Mouse (Mus musculus) bone marrow, adult 2 months (tissue): Measurements from ENCODE around the gene Zfp950. TPM values are rescaled to one million over a fixed set of nuclear protein-coding genes. Genes with fewer than 3 reads are reported as not detected.
A peak's percentile ranks its signal among the peaks of the same experiment; 100 is the strongest.
"Not testable (repeated sequence)": the region's sequence is repeated elsewhere in the genome, so short reads cannot be mapped to it uniquely, and the experiment has no call there.

Source experiments
- H3K27ac ChIP-seq: fragments of 200-500 bp; 2 replicates; pipeline ENCODE4 v1.5.1; 2012; ENCODE audit warnings: low read depth, mild to moderate bottlenecking, control low read depth, inconsistent platforms, low read length; ENCODE audit not compliant: control insufficient read depth, poor library complexity, insufficient read depth
- H3K4me1 ChIP-seq: fragments of 200-500 bp; 2 replicates; pipeline ENCODE4 v1.6.1; 2011; ENCODE audit warnings: low read length; ENCODE audit not compliant: control insufficient read depth, insufficient read depth
- H3K4me3 ChIP-seq: fragments of 200-500 bp; replicated peaks from 2 replicates; pipeline ENCODE3; 2011; ENCODE audit warnings: mild to moderate bottlenecking, low read depth, low read length, control low read depth; ENCODE audit not compliant: control insufficient read depth
- CTCF ChIP-seq: fragments of 200-500 bp; IDR thresholded peaks from 2 replicates; pipeline ENCODE4 v1.5.1; 2011; ENCODE audit warnings: low read length, control low read depth; ENCODE audit not compliant: control insufficient read depth, insufficient read depth
- POLR2A ChIP-seq: fragments of 200-500 bp; IDR thresholded peaks from 2 replicates; pipeline ENCODE4 v1.6.1; 2011; ENCODE audit warnings: low read depth, mild to moderate bottlenecking, control low read depth, low read length, borderline replicate concordance; ENCODE audit not compliant: control insufficient read depth
- WGBS: fragments of 180-500 bp; shearing (Covaris S2); methylation state at CpG from one replicate; pipeline ENCODE4 v1.1.7; 2018; 5-methylcytosine and 5-hydroxymethylcytosine counted together
- polyA plus RNA-seq: library from polyadenylated mRNA; stranded (reverse); fragments of >200 nt; gene quantifications from 2 replicates; pipeline ENCODE4 v1.2.4, GENCODE M21; 2011; ENCODE audit warnings: low replicate concordance; ENCODE audit not compliant: missing spikeins, insufficient read depth, insufficient read length

The Zfp950 gene
- 16.5 and 18.5 TPM in 2 replicates for polyA plus RNA-seq

DNA sequence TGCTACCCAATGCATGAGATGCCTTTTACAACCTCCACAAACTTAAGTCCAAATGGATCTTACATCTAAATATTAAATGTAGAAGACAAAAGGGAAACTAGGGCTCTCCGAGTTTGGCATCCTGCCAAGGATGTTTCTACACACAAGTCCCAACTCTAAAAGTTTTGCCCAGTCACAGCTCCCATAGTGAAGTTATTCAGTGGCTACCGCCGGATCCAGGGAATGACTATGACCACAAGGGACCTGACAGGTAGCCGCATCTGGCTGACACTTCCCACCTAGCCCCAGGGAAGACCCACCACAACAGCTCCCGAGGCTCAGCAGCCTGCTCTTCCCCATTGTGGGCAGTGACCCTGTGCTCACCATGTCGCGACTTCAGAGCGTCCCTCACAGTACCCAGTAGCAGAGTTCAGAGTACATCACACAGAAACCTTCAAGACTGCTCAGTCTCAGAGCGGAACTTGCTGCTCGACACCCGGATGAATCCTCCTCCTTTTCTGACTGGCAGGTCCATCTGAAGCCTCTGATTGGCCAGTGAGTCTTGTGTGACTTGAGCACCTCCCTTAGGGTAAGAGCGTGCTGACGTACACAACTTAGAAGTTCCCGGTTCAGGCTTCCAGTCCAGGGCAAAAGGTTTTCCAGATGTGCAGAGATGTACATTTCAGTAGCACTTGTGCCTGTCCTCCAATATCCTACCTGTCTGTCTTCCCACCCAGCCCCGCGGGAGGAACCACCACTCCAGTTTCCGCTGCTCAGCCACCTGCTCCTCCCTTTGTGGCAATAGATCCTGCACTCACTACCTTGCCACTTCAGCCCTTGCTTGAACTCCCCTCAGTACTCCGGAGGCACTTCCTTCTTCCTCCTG is at the start of gene Zfp950:
Zfp950 (minus strand) TSS at position 499 of the 865 bp plus-strand sequence.
- Histone ChIP-seq H3K4me3 (peak within 1 kb of the TSS; percentile 86), H3K27ac (peak within 1 kb of the TSS; percentile 14), H3K4me1 (no peaks in the 10 kb centered on the region)
- WGBS = under 1% methylated on average over 18 of the region's 18 CpGs
- TF ChIP-seq POLR2A = no peak; the same call in 1 of the 2 replicates
- no peak for TF ChIP-seq CTCF

DNA sequence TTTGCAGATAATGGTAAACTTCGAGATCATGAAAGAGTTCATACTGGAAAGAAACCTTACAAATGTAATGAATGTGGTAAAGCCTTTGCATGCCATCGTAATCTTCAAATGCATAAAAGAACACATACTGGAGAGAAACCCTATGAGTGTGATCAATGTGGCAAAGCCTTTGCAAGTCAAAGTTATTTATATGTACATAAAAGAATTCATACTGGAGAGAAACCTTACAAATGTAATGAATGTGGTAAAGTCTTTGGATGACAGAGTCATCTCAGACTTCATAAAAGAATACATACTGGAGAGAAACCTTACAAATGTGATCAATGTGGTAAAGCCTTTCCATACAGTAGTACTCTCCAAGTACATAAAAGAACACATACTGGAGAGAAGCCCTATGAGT is 43.0 kb upstream of the Zfp950 start, which contains the start of gene Gm6020:
Gm6020 (plus strand) TSS at position 301 of the 400 bp plus-strand sequence.
- not testable (repeated sequence) for H3K4me3 ChIP-seq, H3K27ac ChIP-seq, H3K4me1 ChIP-seq
- WGBS = 80% methylated on average over 2 of the region's 2 CpGs

DNA sequence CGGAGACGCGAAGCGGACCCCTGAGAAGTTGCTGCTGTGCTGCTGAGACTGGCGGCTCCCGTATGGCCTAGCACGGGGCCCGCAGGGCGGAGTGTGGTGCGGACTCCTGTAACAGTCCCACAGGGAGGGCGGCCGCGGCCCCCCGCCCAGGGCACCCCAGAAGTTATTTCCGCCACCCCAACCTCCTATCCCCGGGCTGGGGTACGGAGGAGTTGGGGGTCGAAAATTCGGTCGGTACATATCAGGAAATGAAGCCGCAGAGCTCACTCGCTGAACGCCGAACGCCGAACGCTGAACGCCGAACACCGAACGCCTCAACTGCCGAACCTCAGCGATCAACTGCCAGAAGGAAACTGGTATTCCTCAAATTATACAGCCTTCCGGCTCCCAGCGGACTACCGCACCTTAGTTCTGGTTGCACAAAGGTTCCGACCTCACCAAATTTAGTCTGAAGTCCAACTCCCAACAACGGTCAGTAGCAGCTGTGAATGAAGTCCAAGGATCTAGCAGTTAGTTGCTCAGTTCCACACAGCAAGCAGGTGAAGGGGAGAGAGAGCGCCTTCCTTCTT is 35.2 kb upstream of the Zfp950 start, which contains the start of gene Gm7102:
Gm7102 (minus strand) TSS at position 554 of the 569 bp plus-strand sequence.
- no peak within 1 kb of the TSS for H3K4me3 ChIP-seq
- H3K27ac ChIP-seq = no peak within 1 kb of the TSS
- no peaks in the 10 kb centered on the region for H3K4me1 ChIP-seq
- no peak for TF ChIP-seq CTCF
- TF ChIP-seq POLR2A = no peak
- WGBS = 46% methylated on average over 39 of the region's 39 CpGs

DNA sequence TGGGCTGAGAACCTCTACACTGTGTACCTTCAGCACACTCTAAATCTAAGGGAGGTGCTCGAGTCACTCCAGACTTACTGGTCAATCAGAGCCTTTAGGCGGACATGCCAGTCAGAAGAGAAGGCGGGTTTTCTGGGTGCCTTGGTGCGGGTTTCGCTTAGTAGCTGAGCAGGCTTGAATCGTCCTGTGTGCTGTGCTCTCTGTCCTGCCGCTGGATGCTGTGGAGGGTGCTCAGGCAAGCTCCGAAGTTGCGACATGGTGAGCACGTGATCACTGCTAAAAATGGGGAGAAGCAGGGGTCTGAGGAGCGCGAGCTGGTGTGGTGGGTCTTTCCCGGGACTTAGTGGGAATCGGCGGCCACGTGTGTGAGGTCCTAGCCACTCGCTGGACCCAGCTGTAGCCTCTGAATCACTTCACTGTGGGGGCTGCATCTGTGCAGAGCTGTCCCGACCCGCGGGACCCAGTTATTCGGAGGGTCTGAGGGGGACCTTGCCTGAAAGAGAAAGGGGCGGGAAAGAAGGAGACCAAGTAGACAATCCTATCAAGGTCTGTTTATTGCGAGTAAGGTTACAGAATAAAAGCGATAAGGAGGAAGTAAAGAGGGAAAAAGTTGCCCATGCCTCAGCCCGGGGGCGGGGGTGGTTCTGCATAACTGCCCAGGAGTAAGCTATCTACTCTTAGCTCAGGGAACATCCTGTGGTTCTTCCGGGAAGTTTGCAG is 11.2 kb upstream of the Zfp950 start:
- WGBS = under 1% methylated on average over 27 of the region's 27 CpGs
- H3K27ac ChIP-seq = no peak overlapping the region

DNA sequence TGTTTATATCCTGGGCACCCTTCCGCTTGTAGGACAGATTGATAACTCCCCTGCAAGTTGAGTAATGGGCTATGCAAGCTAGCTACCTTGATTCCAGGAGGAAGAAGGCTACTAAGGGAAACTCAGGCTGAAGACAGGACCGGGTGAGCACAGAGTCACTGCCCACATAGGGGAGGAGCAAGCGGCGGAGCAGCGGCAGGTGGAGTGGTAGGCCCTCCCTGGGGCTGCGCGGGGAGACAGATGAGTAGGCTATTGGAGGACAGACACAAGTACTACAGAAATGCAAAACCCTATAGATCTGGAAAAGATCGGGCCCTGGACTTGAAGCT is 10.7 kb upstream of the Zfp950 start:
- no peak overlapping the region for H3K27ac ChIP-seq
- no peaks in the 10 kb centered on the region for H3K4me1 ChIP-seq
- TF ChIP-seq POLR2A (no peak), CTCF (no peak)
- H3K4me3 ChIP-seq = peak overlapping the region; percentile 46
- 10% methylated on average over 8 of the region's 8 CpGs for WGBS

More for the DNA sequence above, 11.2 kb upstream of the Zfp950 start:
- no peak for TF ChIP-seq POLR2A
- no peak for TF ChIP-seq CTCF
- Histone ChIP-seq H3K4me1 (no peaks in the 10 kb centered on the region), H3K4me3 (peak overlapping the region; percentile 46)

DNA sequence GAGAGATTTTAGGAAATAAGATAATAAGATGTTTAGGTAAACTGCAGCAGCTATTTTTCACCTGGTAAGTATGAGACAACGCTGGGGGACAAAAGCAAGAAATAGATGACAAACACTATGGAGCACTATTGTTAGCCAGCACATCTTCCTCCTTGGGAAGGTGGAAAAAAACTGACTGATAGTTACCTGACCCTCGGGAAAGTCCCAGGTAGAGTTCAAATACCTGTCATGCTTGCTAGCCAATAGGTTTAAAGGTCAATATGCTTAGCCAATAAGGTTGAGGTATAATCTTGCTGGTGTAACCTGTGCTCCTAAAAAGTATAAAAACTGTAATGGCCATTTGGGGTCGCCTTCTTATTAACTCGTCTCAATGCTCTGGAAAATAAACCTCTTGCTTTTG is 659 bp upstream of the Zfp950 start:
- 42% methylated on average over 4 of the region's 4 CpGs for WGBS
- Histone ChIP-seq H3K4me3 (no peak overlapping the region), H3K4me1 (no peaks in the 10 kb centered on the region), H3K27ac (no peak overlapping the region)
- TF ChIP-seq POLR2A (no peak), CTCF (no peak)

DNA sequence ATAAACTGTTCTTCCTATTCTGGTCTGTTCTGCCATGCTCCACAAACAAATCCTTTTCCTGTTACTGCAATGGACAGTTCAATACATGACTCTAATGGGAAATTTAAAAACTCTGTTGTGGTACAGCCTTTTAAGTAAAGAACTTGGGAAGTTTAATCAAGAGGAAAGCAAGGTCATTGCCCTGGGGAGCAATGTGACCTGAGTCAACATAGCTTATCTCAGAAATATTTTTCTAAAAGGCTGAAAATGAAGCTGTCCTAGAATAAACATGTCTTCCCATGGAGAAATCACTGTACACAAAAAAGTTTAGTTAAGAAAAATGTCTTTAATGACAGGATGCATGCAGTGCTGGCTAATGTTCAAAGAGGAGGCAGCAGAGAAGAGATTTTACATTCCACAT is 2.0 kb downstream of the Zfp950 start:
- H3K4me1 ChIP-seq = no peaks in the 10 kb centered on the region
- TF ChIP-seq POLR2A (no peak), CTCF (no peak)
- no peak overlapping the region for H3K27ac ChIP-seq
- H3K4me3 ChIP-seq = no peak overlapping the region

DNA sequence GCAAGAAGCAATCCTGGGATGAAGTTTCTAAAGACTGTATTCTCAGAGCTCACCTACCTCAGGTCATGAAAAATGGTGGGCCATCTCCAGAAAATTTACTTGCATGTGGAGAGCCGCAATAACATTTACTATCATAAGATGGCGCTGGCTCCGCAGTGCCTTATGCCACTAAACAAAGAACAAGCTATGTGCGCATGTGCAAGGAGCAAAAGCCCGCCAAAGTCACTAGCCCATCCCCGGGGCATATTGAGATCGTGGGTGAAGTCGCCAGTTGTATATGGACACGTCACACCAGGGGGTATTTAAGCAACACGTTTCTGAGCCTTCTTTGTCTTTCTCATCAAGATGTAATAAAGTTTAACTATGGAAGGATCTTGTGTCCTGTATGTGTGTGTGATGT is 9.5 kb downstream of the Zfp950 start:
- no peaks in the 10 kb centered on the region for H3K4me1 ChIP-seq
- no peak overlapping the region for H3K27ac ChIP-seq
- H3K4me3 ChIP-seq = no peak overlapping the region
- WGBS = 88% methylated on average over 10 of the region's 10 CpGs
- TF ChIP-seq POLR2A (no peak), CTCF (no peak)
